Mouse (Mus musculus): ENCODE measurements at regions not wholly inside any gene's neighbourhood (a gene's known extent, or its start where the extent isn't known, plus 50 kb on each side); places are given as distances from the start of the nearest gene placed in this dataset.

- Histone ChIP-seq H3K4me3 (no peak overlapping the region), H3K36me3 (no peaks in the 10 kb centered on the region), H3K9me3 (no peaks in the 10 kb centered on the region), H3K4me1 (replicated peaks) (no peaks in the 10 kb centered on the region), H3K27me3 (ENCODE audit: insufficient read depth, poor library complexity, severe bottlenecking) (no peaks in the 10 kb centered on the region), H3K27ac (no peak overlapping the region)
- DNase-seq (ENCODE audit: low spot score), result no peak
- 69% methylated on average over 3 of the region's 3 CpGs for WGBS
Measured at GRCm38 (mm10) chr4:131585946-131586345, 252.1 kb downstream of the Ptpru start.

- 70% methylated on average over 7 of the region's 7 CpGs for WGBS
- no peaks in the 10 kb centered on the region for H3K4me1 ChIP-seq (replicated peaks)
- DNase-seq (ENCODE audit: low spot score), result no peak
- H3K36me3 ChIP-seq, result no peaks in the 10 kb centered on the region
- H3K27me3 ChIP-seq (ENCODE audit: insufficient read depth, poor library complexity, severe bottlenecking), result no peaks in the 10 kb centered on the region
- no peak overlapping the region for H3K4me3 ChIP-seq
- no peaks in the 10 kb centered on the region for H3K9me3 ChIP-seq
- H3K27ac ChIP-seq, result no peak overlapping the region
Measured at GRCm38 (mm10) chr4:131587536-131587935, 250.6 kb downstream of the Ptpru start.

GRCm38 (mm10) chr4:131590136-131590535 is 248.0 kb downstream of the Ptpru start:
- Histone ChIP-seq H3K9me3 (no peaks in the 10 kb centered on the region), H3K27ac (no peak overlapping the region), H3K36me3 (no peaks in the 10 kb centered on the region), H3K27me3 (ENCODE audit: insufficient read depth, poor library complexity, severe bottlenecking) (no peaks in the 10 kb centered on the region), H3K4me1 (replicated peaks) (no peaks in the 10 kb centered on the region), H3K4me3 (no peak overlapping the region)
- no peak for DNase-seq (ENCODE audit: low spot score)
- WGBS, result 66% methylated on average over 4 of the region's 4 CpGs

GRCm38 (mm10) chr4:131591456-131591855 is 246.6 kb downstream of the Ptpru start:
- Histone ChIP-seq H3K9me3 (no peaks in the 10 kb centered on the region), H3K27me3 (ENCODE audit: insufficient read depth, poor library complexity, severe bottlenecking) (no peaks in the 10 kb centered on the region), H3K36me3 (no peaks in the 10 kb centered on the region), H3K27ac (no peak overlapping the region), H3K4me3 (no peak overlapping the region), H3K4me1 (replicated peaks) (no peaks in the 10 kb centered on the region)
- 89% methylated on average over 5 of the region's 5 CpGs for WGBS
- no peak for DNase-seq (ENCODE audit: low spot score)

- no peak for DNase-seq (ENCODE audit: low spot score)
- WGBS, result 92% methylated on average over 10 of the region's 10 CpGs
Measured at GRCm38 (mm10) chr4:131597996-131598395, 240.1 kb downstream of the Ptpru start.

GRCm38 (mm10) chr4:131614434-131614833 is 223.7 kb downstream of the Ptpru start:
- Histone ChIP-seq H3K27me3 (ENCODE audit: insufficient read depth, poor library complexity, severe bottlenecking) (no peaks in the 10 kb centered on the region), H3K4me1 (replicated peaks) (no peaks in the 10 kb centered on the region), H3K36me3 (no peaks in the 10 kb centered on the region), H3K27ac (no peak overlapping the region), H3K9me3 (0 out of 2 replicates have a peak, but pooled peaks cover 3% of the 10 kb centered on the region), H3K4me3 (no peak overlapping the region)
- DNase-seq (ENCODE audit: low spot score), result no peak
- 85% methylated on average over 8 of the region's 8 CpGs for WGBS

More at GRCm38 (mm10) chr4:131597996-131598395, 240.1 kb downstream of the Ptpru start:
- H3K9me3 ChIP-seq, result no peaks in the 10 kb centered on the region
- H3K4me3 ChIP-seq, result no peak overlapping the region
- H3K36me3 ChIP-seq, result no peaks in the 10 kb centered on the region
- no peaks in the 10 kb centered on the region for H3K4me1 ChIP-seq (replicated peaks)
- no peaks in the 10 kb centered on the region for H3K27me3 ChIP-seq (ENCODE audit: insufficient read depth, poor library complexity, severe bottlenecking)
- no peak overlapping the region for H3K27ac ChIP-seq

GRCm38 (mm10) chr4:131615587-131615986 is 222.5 kb downstream of the Ptpru start:
- 88% methylated on average over 12 of the region's 12 CpGs for WGBS
- H3K27ac ChIP-seq, result no peak overlapping the region
- H3K4me3 ChIP-seq, result no peak overlapping the region
- 0 out of 2 replicates have a peak, but pooled peaks cover 3% of the 10 kb centered on the region for H3K9me3 ChIP-seq
- no peaks in the 10 kb centered on the region for H3K36me3 ChIP-seq
- no peak for DNase-seq (ENCODE audit: low spot score)
- H3K4me1 ChIP-seq (replicated peaks), result no peaks in the 10 kb centered on the region
- no peaks in the 10 kb centered on the region for H3K27me3 ChIP-seq (ENCODE audit: insufficient read depth, poor library complexity, severe bottlenecking)

- 77% methylated on average over 5 of the region's 5 CpGs for WGBS
- DNase-seq (ENCODE audit: low spot score), result no peak
- H3K9me3 ChIP-seq, result no peaks in the 10 kb centered on the region
- H3K27ac ChIP-seq, result no peak overlapping the region
- no peak overlapping the region for H3K4me3 ChIP-seq
- 0 out of 2 replicates have a peak, but pooled peaks cover 9% of the 10 kb centered on the region for H3K4me1 ChIP-seq (replicated peaks)
- H3K27me3 ChIP-seq (ENCODE audit: insufficient read depth, poor library complexity, severe bottlenecking), result no peaks in the 10 kb centered on the region
- H3K36me3 ChIP-seq, result no peaks in the 10 kb centered on the region
Measured at GRCm38 (mm10) chr4:131638105-131638504, 200.0 kb downstream of the Ptpru start.

- peaks cover 6% of the 10 kb centered on the region; the same call in 1 of the 2 replicates for H3K4me1 ChIP-seq (replicated peaks)
- H3K27me3 ChIP-seq (ENCODE audit: insufficient read depth, poor library complexity, severe bottlenecking), result no peaks in the 10 kb centered on the region
- no peak overlapping the region for H3K27ac ChIP-seq
- H3K4me3 ChIP-seq, result no peak overlapping the region
- 71% methylated on average over 8 of the region's 8 CpGs for WGBS
- no peaks in the 10 kb centered on the region for H3K9me3 ChIP-seq
- no peaks in the 10 kb centered on the region for H3K36me3 ChIP-seq
- DNase-seq (ENCODE audit: low spot score), result no peak
Measured at GRCm38 (mm10) chr4:131656034-131656433, 182.1 kb downstream of the Ptpru start.

- H3K27ac ChIP-seq, result no peak overlapping the region
- H3K4me3 ChIP-seq, result no peak overlapping the region
- no peaks in the 10 kb centered on the region for H3K27me3 ChIP-seq (ENCODE audit: insufficient read depth, poor library complexity, severe bottlenecking)
- peak; percentile 38 for DNase-seq (ENCODE audit: low spot score)
- H3K9me3 ChIP-seq, result no peaks in the 10 kb centered on the region
- 27% methylated on average over 10 of the region's 10 CpGs for WGBS
- H3K4me1 ChIP-seq (replicated peaks), result peaks cover 6% of the 10 kb centered on the region; the same call in 1 of the 2 replicates
- no peaks in the 10 kb centered on the region for H3K36me3 ChIP-seq
Measured at GRCm38 (mm10) chr4:131657922-131658321, 180.2 kb downstream of the Ptpru start.

GRCm38 (mm10) chr4:131660931-131661330 is 177.2 kb downstream of the Ptpru start:
- H3K4me1 ChIP-seq (replicated peaks), result peaks cover 5% of the 10 kb centered on the region; the same call in 1 of the 2 replicates
- no peak for DNase-seq (ENCODE audit: low spot score)
- H3K4me3 ChIP-seq, result no peak overlapping the region
- H3K9me3 ChIP-seq, result no peaks in the 10 kb centered on the region
- H3K36me3 ChIP-seq, result no peaks in the 10 kb centered on the region
- no peak overlapping the region for H3K27ac ChIP-seq
- no peaks in the 10 kb centered on the region for H3K27me3 ChIP-seq (ENCODE audit: insufficient read depth, poor library complexity, severe bottlenecking)
- 82% methylated on average over 2 of the region's 2 CpGs for WGBS

GRCm38 (mm10) chr4:131671784-131672515 is 166.1 kb downstream of the Ptpru start:
- no peak for DNase-seq (ENCODE audit: low spot score)
- no peak overlapping the region for H3K4me3 ChIP-seq
- no peaks in the 10 kb centered on the region for H3K9me3 ChIP-seq
- 61% methylated on average over 11 of the region's 11 CpGs for WGBS
- no peak overlapping the region for H3K27ac ChIP-seq
- H3K27me3 ChIP-seq (ENCODE audit: insufficient read depth, poor library complexity, severe bottlenecking), result no peaks in the 10 kb centered on the region
- H3K4me1 ChIP-seq (replicated peaks), result 0 out of 2 replicates have a peak, but pooled peaks cover 5% of the 10 kb centered on the region
- H3K36me3 ChIP-seq, result no peaks in the 10 kb centered on the region

- no peak for DNase-seq (ENCODE audit: low spot score)
- Histone ChIP-seq H3K27me3 (ENCODE audit: insufficient read depth, poor library complexity, severe bottlenecking) (no peaks in the 10 kb centered on the region), H3K27ac (no peak overlapping the region), H3K9me3 (no peaks in the 10 kb centered on the region), H3K36me3 (no peaks in the 10 kb centered on the region), H3K4me1 (replicated peaks) (0 out of 2 replicates have a peak, but pooled peaks cover 5% of the 10 kb centered on the region), H3K4me3 (no peak overlapping the region)
- WGBS, result 85% methylated on average over 7 of the region's 7 CpGs
Measured at GRCm38 (mm10) chr4:131677966-131678365, 160.1 kb downstream of the Ptpru start.

Data from hindbrain, embryonic 10.5 days (tissue).